Mouse (Mus musculus): Measurements from ENCODE around the gene Lrp1.
"Not testable (repeated sequence)": the region's sequence is repeated elsewhere in the genome, so short reads cannot be mapped to it uniquely, and the experiment has no call there.

The Lrp1 gene

GRCm38 (mm10) chr10:127620406-127621190 is at the start of gene Lrp1:
Gene Lrp1 (minus strand): TSS chr10:127621148.
- no peak for DNase-seq

GRCm38 (mm10) chr10:127670185-127670584 is 49.2 kb upstream of the Lrp1 start:
- no peak for DNase-seq

GRCm38 (mm10) chr10:127669170-127669569 is 48.2 kb upstream of the Lrp1 start:
- DNase-seq: peak; percentile 36

GRCm38 (mm10) chr10:127668093-127669050 is 47.4 kb upstream of the Lrp1 start, which contains the start of gene Nab2:
Gene Nab2 (minus strand): TSS chr10:127668568.
- DNase-seq: peak; percentile 90

- peak; percentile 97 for DNase-seq
Measured at GRCm38 (mm10) chr10:127667269-127668092, 46.5 kb upstream of the Lrp1 start.

- DNase-seq: peak; percentile 89
Measured at GRCm38 (mm10) chr10:127666501-127667268, 45.7 kb upstream of the Lrp1 start, which contains the start of gene Nemp1. Gene Nemp1 (plus strand): TSS chr10:127666901.

- peak; percentile 49 for DNase-seq
Measured at GRCm38 (mm10) chr10:127665366-127666181, 44.6 kb upstream of the Lrp1 start.

GRCm38 (mm10) chr10:127664891-127665290 is 43.9 kb upstream of the Lrp1 start:
- no peak for DNase-seq

GRCm38 (mm10) chr10:127664166-127664565 is 43.2 kb upstream of the Lrp1 start:
- no peak for DNase-seq

GRCm38 (mm10) chr10:127663590-127663989 is 42.6 kb upstream of the Lrp1 start:
- DNase-seq: no peak

- peak; percentile 54 for DNase-seq
Measured at GRCm38 (mm10) chr10:127662666-127663253, 41.8 kb upstream of the Lrp1 start.

GRCm38 (mm10) chr10:127661915-127662663 is 41.1 kb upstream of the Lrp1 start:
- peak; percentile 82 for DNase-seq

- DNase-seq: no peak
Measured at GRCm38 (mm10) chr10:127661291-127661914, 40.5 kb upstream of the Lrp1 start.

- DNase-seq: no peak
Measured at GRCm38 (mm10) chr10:127659551-127659950, 38.6 kb upstream of the Lrp1 start.

- peak; percentile 20 for DNase-seq
Measured at GRCm38 (mm10) chr10:127658076-127658475, 37.1 kb upstream of the Lrp1 start.

- not testable (repeated sequence) for DNase-seq
Measured at GRCm38 (mm10) chr10:127657617-127658016, 36.7 kb upstream of the Lrp1 start.

- DNase-seq: no peak
Measured at GRCm38 (mm10) chr10:127654970-127655579, 34.1 kb upstream of the Lrp1 start.

GRCm38 (mm10) chr10:127652906-127653638 is 32.1 kb upstream of the Lrp1 start:
- no peak for DNase-seq
